Mouse (Mus musculus): ENCODE measurements around the gene Apoc2.

Apoc2 gene

DNA sequence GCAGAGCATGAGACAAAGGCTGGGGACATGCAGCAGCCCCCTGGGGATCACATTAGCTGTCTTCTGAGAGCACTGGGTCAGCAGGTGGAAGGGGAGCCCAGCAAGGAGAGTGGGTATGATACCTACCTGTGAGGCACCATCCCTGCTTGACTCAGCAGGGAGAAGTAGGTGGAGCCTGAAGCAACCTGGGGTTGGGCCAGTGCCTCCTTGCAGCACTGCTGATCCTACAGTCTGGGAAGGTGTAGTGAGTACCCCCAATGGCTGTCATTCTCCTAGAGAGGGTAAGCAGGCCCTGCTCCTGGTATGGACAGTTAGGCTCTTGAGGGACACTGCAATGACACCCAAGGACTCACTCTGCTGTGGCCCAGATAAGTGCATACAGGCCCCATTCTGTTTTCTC is 45.5 kb downstream of the Apoc2 start:
- in situ Hi-C loops (cut with MboI, MseI), result no loop called here

DNA sequence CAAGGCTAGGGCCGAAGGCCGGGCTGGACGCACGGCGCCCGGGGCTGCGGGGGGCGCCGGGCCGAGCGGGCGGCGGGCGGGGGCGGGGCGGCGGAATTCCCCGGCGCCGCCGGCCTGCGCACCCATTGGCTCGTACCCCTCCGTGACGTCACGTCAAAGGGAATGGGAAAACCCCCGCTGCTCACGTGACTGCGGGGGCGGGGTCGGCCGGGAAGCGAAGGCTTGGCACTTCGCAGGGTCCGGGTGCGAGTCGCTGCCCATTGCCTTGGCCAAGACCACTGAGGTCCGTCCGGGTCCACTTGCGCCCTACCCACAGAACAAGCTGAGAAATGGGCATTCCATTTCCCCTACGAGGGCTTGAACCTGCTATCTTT is 48.4 kb downstream of the Apoc2 start, which contains the start of gene Relb:
Gene Relb (minus strand): TSS at position 78 of the 374 bp plus-strand sequence.
- in situ Hi-C loops (cut with MboI, MseI), result loop anchor here (5.0 kb wide), 1 partner anchor 1772 kb away; no protein-coding TSS in a partner anchor

- in situ Hi-C loops (cut with MboI, MseI), result loop anchor here (5.0 kb wide), 1 partner anchor 1771 kb away; no protein-coding TSS in a partner anchor
These were observed 49.0 kb downstream of the Apoc2 start for GRCm38 (mm10) chr7:19628536-19629360.

- in situ Hi-C loops (cut with MboI, MseI), result loop anchor here (5.0 kb wide), 1 partner anchor 1771 kb away; no protein-coding TSS in a partner anchor
These were observed 49.6 kb downstream of the Apoc2 start for GRCm38 (mm10) chr7:19628192-19628535.

GRCm38 (mm10) chr7:19627721-19628120 is 50.0 kb downstream of the Apoc2 start:
- in situ Hi-C loops (cut with MboI, MseI), result loop anchor here (5.0 kb wide), 1 partner anchor 1770 kb away; no protein-coding TSS in a partner anchor

- in situ Hi-C loops (cut with MboI, MseI), result no loop called here
These were observed 54.3 kb downstream of the Apoc2 start for GRCm38 (mm10) chr7:19623433-19623832.

- in situ Hi-C loops (cut with MboI, MseI), result no loop called here
These were observed 55.5 kb downstream of the Apoc2 start for GRCm38 (mm10) chr7:19622241-19622640.
